Mouse (Mus musculus) heart, adult 2 months (tissue): ENCODE measurements around the gene Foxe1. TPM values are rescaled to one million over a fixed set of nuclear protein-coding genes. Genes with fewer than 3 reads are reported as not detected.
A peak's percentile ranks its signal among the peaks of the same experiment; 100 is the strongest.

ENCODE experiments used
- DNase-seq, 2 experiments: peaks; one replicate each; pipeline ENCODE4 v3.0.0; 2021
- H3K27ac ChIP-seq: fragments of 200-600 bp; 2 replicates; pipeline ENCODE4 v1.8.1; 2022
- H3K27me3 ChIP-seq: fragments of 200-500 bp; 2 replicates; pipeline ENCODE4 v1.6.1; 2012; ENCODE audit warnings: mild to moderate bottlenecking, low read length, inconsistent platforms, mixed read lengths; ENCODE audit not compliant: control insufficient read depth, insufficient read depth
- H3K36me3 ChIP-seq: fragments of 200-500 bp; 2 replicates; pipeline ENCODE4 v1.6.1; 2012; ENCODE audit warnings: low read length, inconsistent platforms; ENCODE audit not compliant: control insufficient read depth, insufficient read depth
- H3K4me1 ChIP-seq: fragments of 200-500 bp; 2 replicates; pipeline ENCODE4 v1.6.1; 2011; ENCODE audit warnings: low read length; ENCODE audit not compliant: control insufficient read depth, insufficient read depth
- H3K4me3 ChIP-seq: fragments of 200-600 bp; 2 replicates; pipeline ENCODE4 v1.8.1; 2022
- H3K79me2 ChIP-seq: fragments of 200-500 bp; replicated peaks from 2 replicates; pipeline ENCODE4 v1.6.1; 2012; ENCODE audit warnings: mild to moderate bottlenecking, inconsistent platforms, low read length, moderate library complexity, mixed read lengths; ENCODE audit not compliant: control insufficient read depth, insufficient read depth
- H3K9ac ChIP-seq: fragments of 200-500 bp; 2 replicates; pipeline ENCODE4 v1.6.1; 2012; ENCODE audit warnings: low read depth, mild to moderate bottlenecking, control low read depth, inconsistent platforms, low read length, mixed read lengths
- CTCF ChIP-seq: fragments of 200-600 bp; IDR thresholded peaks from 2 replicates; pipeline ENCODE4 v1.8.1; 2022; ENCODE audit warnings: antibody characterized with exemption, mild to moderate bottlenecking, moderate library complexity
- EP300 ChIP-seq: fragments of 200-500 bp; IDR thresholded peaks from 2 replicates; pipeline ENCODE4 v1.6.1; 2011; ENCODE audit warnings: low read depth, low read length, control low read depth; ENCODE audit not compliant: insufficient read depth
- POLR2A ChIP-seq: fragments of 200-500 bp; IDR thresholded peaks from 2 replicates; pipeline ENCODE4 v1.6.1; 2011; ENCODE audit warnings: mild to moderate bottlenecking, low read depth, low read length, control low read depth; ENCODE audit not compliant: insufficient read depth
- WGBS: fragments of 180-500 bp; shearing (Covaris S2); methylation state at CpG from one replicate; pipeline ENCODE4 v1.1.7; 2018; 5-methylcytosine and 5-hydroxymethylcytosine counted together
- intact Hi-C: fragments of 180-260 bp; cut with DNase I; formaldehyde crosslinking; loops from one replicate; pipeline ENCODE4 v1.15.1; 2025
- polyA plus RNA-seq: library from polyadenylated mRNA; depleted of rRNA; stranded (reverse); fragments of >200 nt; gene quantifications from 2 replicates; pipeline ENCODE4 v1.2.3, GENCODE M21; 2012
- total RNA-seq, 2 experiments: library from RNA; stranded (reverse); gene quantifications; 2 replicates each; pipeline ENCODE4 v1.2.3; 2021

The Foxe1 gene
- total and polyA plus RNA-seq, 3 experiments, result not detected

GRCm38 (mm10) chr4:46339026-46339425 is 4.4 kb upstream of the Foxe1 start:
- no peak overlapping the region for H3K4me3 ChIP-seq
- no peak overlapping the region for H3K27ac ChIP-seq
- peaks cover 2% of the 10 kb centered on the region; the same call in 1 of the 2 replicates for H3K4me1 ChIP-seq
- H3K79me2 ChIP-seq, result no peaks in the 10 kb centered on the region
- TF ChIP-seq EP300 (no peak), CTCF (no peak), POLR2A (no peak)
- H3K36me3 ChIP-seq, result no peaks in the 10 kb centered on the region
- H3K9ac ChIP-seq, result no peak overlapping the region
- 31% methylated on average over 10 of the region's 10 CpGs for WGBS
- no peak for DNase-seq
- intact Hi-C loops, result no loop called here
- H3K27me3 ChIP-seq, result peaks cover 18% of the 10 kb centered on the region

- H3K4me3 ChIP-seq, result no peak overlapping the region
- no peak overlapping the region for H3K27ac ChIP-seq
- DNase-seq, result no peak
- H3K4me1 ChIP-seq, result peaks cover 2% of the 10 kb centered on the region; the same call in 1 of the 2 replicates
- no peak overlapping the region for H3K9ac ChIP-seq
- intact Hi-C loops, result no loop called here
- 8% methylated on average over 26 of the region's 26 CpGs for WGBS
- TF ChIP-seq CTCF (no peak), EP300 (no peak)
- H3K27me3 ChIP-seq, result peaks cover 22% of the 10 kb centered on the region
- H3K79me2 ChIP-seq, result no peaks in the 10 kb centered on the region
- H3K36me3 ChIP-seq, result no peaks in the 10 kb centered on the region
Observed at GRCm38 (mm10) chr4:46339584-46339983, 3.8 kb upstream of the Foxe1 start.

- Histone ChIP-seq H3K4me3 (no peak overlapping the region), H3K36me3 (no peaks in the 10 kb centered on the region), H3K79me2 (no peaks in the 10 kb centered on the region), H3K4me1 (peaks cover 2% of the 10 kb centered on the region; the same call in 1 of the 2 replicates), H3K27me3 (peaks cover 34% of the 10 kb centered on the region), H3K27ac (no peak overlapping the region), H3K9ac (no peak overlapping the region)
- DNase-seq, result no peak
- intact Hi-C loops, result no loop called here
- TF ChIP-seq EP300 (no peak), POLR2A (no peak), CTCF (no peak)
- 26% methylated on average over 22 of the region's 22 CpGs for WGBS
Observed at GRCm38 (mm10) chr4:46341831-46342680, 1.4 kb upstream of the Foxe1 start.

- H3K9ac ChIP-seq, result no peak overlapping the region
- H3K27me3 ChIP-seq, result peaks cover 39% of the 10 kb centered on the region
- no peak overlapping the region for H3K4me3 ChIP-seq
- peaks cover 2% of the 10 kb centered on the region; the same call in 1 of the 2 replicates for H3K4me1 ChIP-seq
- WGBS, result 1% methylated on average over 28 of the region's 28 CpGs
- intact Hi-C loops, result no loop called here
- no peak overlapping the region for H3K27ac ChIP-seq
- no peak for TF ChIP-seq POLR2A
- no peak for TF ChIP-seq CTCF
- no peak for TF ChIP-seq EP300
- no peak for DNase-seq
- no peaks in the 10 kb centered on the region for H3K36me3 ChIP-seq
- no peaks in the 10 kb centered on the region for H3K79me2 ChIP-seq
Observed at GRCm38 (mm10) chr4:46342711-46343286, 610 bp upstream of the Foxe1 start.

- intact Hi-C loops, result no loop called here
- Histone ChIP-seq H3K27ac (no peak overlapping the region), H3K36me3 (no peaks in the 10 kb centered on the region), H3K9ac (no peak overlapping the region), H3K4me3 (peak overlapping the region; percentile 38), H3K79me2 (no peaks in the 10 kb centered on the region), H3K4me1 (no peaks in the 10 kb centered on the region), H3K27me3 (peaks cover 40% of the 10 kb centered on the region)
- peak in 1 of 2 experiments; percentile 11 for DNase-seq
- WGBS, result under 1% methylated on average over 51 of the region's 51 CpGs
- TF ChIP-seq CTCF (0 out of 2 replicates have a peak, but pooled peaks have one; percentile 12), EP300 (no peak)
Observed at GRCm38 (mm10) chr4:46344288-46344687, 879 bp downstream of the Foxe1 start.

- no peaks in the 10 kb centered on the region for H3K79me2 ChIP-seq
- H3K4me1 ChIP-seq, result no peaks in the 10 kb centered on the region
- H3K9ac ChIP-seq, result no peak overlapping the region
- DNase-seq, result no peak
- 7% methylated on average over 66 of the region's 67 CpGs for WGBS
- intact Hi-C loops, result no loop called here
- no peak overlapping the region for H3K27ac ChIP-seq
- no peaks in the 10 kb centered on the region for H3K36me3 ChIP-seq
- TF ChIP-seq EP300 (no peak), POLR2A (no peak), CTCF (no peak)
- H3K4me3 ChIP-seq, result no peak overlapping the region
- H3K27me3 ChIP-seq, result peaks cover 40% of the 10 kb centered on the region
Observed at GRCm38 (mm10) chr4:46345056-46345772, 1.8 kb downstream of the Foxe1 start.
